Mouse (Mus musculus): ENCODE data around the gene Olfr10.
A peak's percentile ranks its signal among the peaks of the same experiment; 100 is the strongest.
"Not testable (repeated sequence)": the region's sequence is repeated elsewhere in the genome, so short reads cannot be mapped to it uniquely, and the experiment has no call there.

The Olfr10 gene

DNA sequence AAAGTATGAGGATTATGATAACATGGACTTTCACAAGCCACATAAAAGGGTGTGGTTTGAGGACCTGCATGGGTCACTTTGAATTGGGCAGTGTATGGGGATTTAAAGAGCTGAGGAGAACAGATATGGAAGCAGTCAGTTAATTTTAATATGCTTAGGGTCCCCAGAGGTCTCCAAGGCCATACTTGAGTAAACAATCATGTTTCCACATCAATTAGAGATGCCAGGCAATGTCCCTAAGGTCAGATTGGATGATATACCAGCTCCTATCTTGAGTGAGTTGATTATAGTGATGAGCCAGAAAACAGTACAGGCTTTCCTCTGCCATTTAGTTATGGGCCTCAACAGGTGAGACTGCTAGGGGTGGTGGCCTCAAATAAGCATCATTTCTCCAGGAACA, at the start of gene Olfr10:
Gene Olfr10 (plus strand): TSS at position 301 of the 400 bp plus-strand sequence.
- no peak for DNase-seq (ENCODE audit: low read depth, low spot score)

DNA sequence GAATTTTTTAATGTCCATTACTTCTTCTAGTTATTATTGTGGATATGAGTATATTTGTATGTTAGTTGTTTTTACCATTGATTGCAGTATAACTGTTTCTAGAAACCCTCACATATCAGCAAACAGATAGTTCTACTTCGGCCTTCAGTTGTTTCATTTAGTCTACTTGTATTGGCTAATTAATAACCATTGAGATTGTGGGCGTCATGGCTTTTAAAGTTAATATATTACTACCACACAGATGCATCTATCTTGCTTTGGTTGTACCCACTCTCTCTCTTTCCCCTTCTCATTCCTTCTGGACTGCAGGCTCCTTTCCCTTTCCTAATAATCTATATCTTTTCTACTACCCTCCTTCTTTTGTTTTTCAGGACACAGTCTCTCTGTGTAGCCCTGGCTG, 45.2 kb upstream of the Olfr10 start:
- DNase-seq (ENCODE audit: low read depth, low spot score) = no peak

GRCm38 (mm10) chr11:49259829-49260228, 44.7 kb upstream of the Olfr10 start:
- no peak for DNase-seq (ENCODE audit: low read depth, low spot score)

- DNase-seq (ENCODE audit: low read depth, low spot score) = no peak
These were observed 43.8 kb upstream of the Olfr10 start for GRCm38 (mm10) chr11:49260598-49261312.

DNA sequence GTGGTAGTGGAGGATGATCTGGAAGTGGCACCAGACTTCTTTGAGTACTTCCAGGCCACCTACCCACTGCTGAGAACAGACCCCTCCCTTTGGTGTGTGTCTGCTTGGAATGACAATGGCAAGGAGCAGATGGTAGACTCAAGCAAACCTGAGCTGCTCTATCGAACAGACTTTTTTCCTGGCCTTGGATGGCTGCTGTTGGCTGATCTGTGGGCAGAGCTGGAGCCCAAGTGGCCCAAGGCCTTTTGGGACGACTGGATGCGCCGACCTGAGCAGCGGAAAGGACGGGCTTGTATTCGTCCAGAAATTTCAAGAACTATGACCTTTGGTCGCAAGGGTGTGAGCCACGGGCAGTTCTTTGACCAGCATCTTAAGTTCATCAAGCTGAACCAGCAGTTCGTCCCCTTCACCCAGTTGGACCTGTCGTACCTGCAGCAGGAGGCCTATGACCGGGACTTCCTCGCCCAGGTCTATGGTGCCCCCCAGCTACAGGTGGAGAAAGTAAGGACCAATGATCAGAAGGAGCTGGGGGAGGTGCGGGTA, 43.2 kb upstream of the Olfr10 start:
- no peak for DNase-seq (ENCODE audit: low read depth, low spot score)

- DNase-seq (ENCODE audit: low read depth, low spot score) = no peak
These were observed 42.3 kb upstream of the Olfr10 start for GRCm38 (mm10) chr11:49262286-49262685.

- DNase-seq (ENCODE audit: low read depth, low spot score) = no peak
These were observed 41.4 kb upstream of the Olfr10 start for GRCm38 (mm10) chr11:49263149-49263548.

DNA sequence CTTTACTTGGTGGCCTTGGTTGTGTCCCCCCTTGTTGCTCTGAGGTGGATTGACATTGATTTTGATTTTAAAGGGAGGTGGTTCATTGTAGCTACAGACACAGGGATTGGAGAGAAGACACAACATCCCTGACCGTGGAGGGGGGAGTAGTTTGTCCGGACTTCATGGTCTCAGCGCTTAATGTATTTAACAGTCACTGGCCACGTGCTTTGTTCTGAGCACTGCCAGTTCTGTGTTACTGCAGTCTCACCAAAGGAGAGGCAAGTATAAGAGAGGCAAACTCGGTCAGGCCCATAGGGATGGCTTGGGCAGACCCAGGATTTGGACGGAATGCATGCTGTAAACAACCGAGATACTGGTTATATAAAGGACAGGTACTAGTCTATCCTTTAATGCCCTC, 40.5 kb upstream of the Olfr10 start:
- DNase-seq (ENCODE audit: low read depth, low spot score) = no peak

DNA sequence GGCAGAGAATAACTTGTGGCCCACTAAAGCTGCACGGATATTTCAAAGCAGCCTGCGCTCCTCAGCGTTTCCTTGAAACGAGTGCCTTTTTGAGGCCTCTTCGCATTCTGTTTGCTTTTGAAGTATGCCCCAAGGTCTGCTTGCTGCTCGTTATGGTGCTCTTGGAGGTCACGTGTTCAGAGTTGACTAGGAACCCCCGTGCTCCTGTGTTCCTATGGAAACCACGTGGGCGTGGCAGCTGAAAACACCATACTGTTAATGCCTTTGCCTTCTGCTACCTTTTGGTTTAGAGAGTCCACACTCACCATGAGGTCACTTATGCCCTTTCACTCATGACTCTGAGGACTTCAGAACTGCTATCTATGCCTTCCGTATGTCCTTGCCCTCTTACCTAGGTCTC, 39.9 kb upstream of the Olfr10 start:
- DNase-seq (ENCODE audit: low read depth, low spot score) = no peak

- no peak for DNase-seq (ENCODE audit: low read depth, low spot score)
These were observed 39.4 kb upstream of the Olfr10 start for GRCm38 (mm10) chr11:49265101-49265500.

GRCm38 (mm10) chr11:49266671-49267070, 37.9 kb upstream of the Olfr10 start:
- DNase-seq (ENCODE audit: low read depth, low spot score) = no peak

DNA sequence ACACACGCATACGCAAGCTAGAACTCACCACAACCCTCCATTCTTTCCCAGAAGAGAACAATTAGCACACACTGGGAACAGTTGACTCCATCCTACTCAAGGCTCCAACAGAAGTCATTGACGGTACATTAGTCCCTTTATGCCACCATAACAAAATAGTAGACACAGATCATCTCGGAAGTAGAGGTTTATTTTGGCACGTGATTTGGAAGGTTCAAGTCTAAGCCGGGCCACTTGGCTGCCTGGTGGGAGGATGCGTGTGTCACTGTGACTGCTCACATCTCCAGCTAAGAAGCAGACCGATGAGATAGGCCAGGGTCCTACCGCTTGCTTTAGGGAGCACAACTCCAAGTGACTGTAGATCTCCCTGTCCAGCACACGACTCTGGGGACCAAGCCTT, 37.2 kb upstream of the Olfr10 start:
- no peak for DNase-seq (ENCODE audit: low read depth, low spot score)

DNA sequence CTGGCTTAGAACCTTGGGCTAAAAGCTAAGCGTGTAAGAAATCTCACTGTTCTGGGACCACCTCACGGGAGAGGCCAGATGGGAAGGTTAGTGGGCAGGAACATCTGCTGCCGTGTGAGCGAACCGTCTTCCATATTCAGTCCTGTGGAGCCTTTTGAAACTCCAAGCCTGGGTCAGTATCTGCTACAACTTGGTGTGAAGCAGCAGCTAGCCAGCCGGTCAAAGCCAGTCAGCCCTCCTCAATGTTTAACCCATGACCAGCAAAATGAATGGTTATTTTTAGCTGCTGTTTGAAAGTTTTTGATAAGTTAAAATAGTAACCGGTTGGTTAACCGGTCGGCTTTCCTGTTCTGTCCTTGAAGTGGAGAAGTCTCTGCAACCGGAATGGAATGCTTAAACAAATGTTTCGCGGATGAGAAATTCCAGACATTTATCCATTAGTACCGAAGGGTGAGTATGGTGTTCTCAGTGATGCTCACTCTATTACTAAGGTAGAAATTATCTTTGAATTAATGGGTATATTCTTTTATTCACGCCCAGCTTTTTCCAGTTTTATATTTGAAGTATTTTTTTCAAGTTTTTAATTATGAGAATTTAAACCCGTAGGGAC, 36.5 kb upstream of the Olfr10 start:
- DNase-seq (ENCODE audit: low read depth, low spot score) = no peak

- DNase-seq (ENCODE audit: low read depth, low spot score) = no peak
These were observed 34.8 kb upstream of the Olfr10 start for GRCm38 (mm10) chr11:49269761-49270160.

GRCm38 (mm10) chr11:49270368-49270767, 34.2 kb upstream of the Olfr10 start:
- DNase-seq (ENCODE audit: low read depth, low spot score) = no peak

DNA sequence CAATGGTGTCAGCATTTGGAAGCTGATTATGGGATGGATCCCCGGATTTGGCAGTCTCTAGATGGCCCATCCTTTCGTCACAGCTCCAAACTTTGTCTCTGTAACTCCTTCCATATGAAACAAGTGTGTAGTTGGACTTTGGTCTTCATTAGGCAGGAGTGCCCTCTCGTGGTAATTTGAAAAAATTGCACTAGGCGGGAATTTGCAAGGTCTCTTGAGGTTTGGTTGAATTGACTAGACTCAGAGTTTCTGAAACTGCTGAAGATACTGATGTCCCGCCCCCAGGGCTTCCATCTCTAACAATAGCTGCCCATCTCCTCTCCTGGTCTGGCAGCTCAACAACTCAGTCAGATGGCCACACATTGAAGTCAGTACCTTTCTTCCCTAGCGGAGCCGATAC, 33.2 kb upstream of the Olfr10 start:
- no peak for DNase-seq (ENCODE audit: low read depth, low spot score)

GRCm38 (mm10) chr11:49273834-49274519, 30.6 kb upstream of the Olfr10 start:
- DNase-seq (ENCODE audit: low read depth, low spot score) = no peak

- no peak for DNase-seq (ENCODE audit: low read depth, low spot score)
These were observed 26.3 kb upstream of the Olfr10 start, which contains the start of gene Olfr1393 for GRCm38 (mm10) chr11:49278222-49278621. TSS of gene Olfr1393 (plus strand) at chr11:49278304.

DNA sequence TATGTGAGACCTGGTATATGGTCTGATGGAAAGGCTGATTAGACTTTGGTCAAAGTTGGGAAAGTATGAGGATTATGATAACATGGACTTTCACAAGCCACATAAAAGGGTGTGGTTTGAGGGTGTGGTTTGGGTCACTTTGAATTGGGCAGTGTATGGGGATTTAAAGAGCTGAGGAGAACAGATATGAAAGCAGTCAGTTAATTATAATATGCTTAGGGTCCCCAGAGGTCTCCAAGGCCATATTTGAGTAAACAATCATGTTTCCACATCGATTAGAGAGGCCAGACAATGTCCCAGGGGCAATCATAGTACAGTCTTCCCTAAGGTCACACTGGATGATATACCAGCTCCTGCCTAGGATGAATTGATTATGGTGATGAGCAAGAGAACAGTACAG, 19.6 kb upstream of the Olfr10 start, which contains the start of gene Olfr1392:
Gene Olfr1392 (plus strand): TSS at position 301 of the 400 bp plus-strand sequence.
- DNase-seq (ENCODE audit: low read depth, low spot score) = not testable (repeated sequence)

GRCm38 (mm10) chr11:49287251-49287650, 17.3 kb upstream of the Olfr10 start:
- DNase-seq (ENCODE audit: low read depth, low spot score) = peak; percentile 68

DNA sequence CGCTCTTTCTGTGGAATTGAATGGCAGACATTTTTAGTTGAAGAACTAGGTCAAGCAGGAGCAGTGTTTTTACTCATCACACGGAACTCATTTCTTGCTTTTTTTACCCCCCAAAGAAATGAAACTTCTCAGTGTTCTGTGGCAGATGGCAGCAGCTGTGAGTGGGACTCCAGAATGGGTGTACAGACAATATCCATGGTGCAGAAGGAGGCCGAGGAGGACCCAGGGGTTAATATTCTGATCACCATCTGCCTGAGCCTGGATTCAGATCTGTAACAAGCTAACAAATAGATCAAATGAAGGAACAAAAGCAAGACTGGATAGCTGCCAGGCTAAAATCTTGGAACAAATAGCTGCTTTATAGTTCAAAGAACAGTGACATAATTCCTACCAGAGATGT, 11.8 kb upstream of the Olfr10 start:
- DNase-seq (ENCODE audit: low read depth, low spot score) = peak; percentile 69

- DNase-seq (ENCODE audit: low read depth, low spot score) = not testable (repeated sequence)
These were observed 4.0 kb downstream of the Olfr10 start for GRCm38 (mm10) chr11:49308547-49308946.
